Mouse (Mus musculus): ENCODE results near the gene Trex1.

DNA sequence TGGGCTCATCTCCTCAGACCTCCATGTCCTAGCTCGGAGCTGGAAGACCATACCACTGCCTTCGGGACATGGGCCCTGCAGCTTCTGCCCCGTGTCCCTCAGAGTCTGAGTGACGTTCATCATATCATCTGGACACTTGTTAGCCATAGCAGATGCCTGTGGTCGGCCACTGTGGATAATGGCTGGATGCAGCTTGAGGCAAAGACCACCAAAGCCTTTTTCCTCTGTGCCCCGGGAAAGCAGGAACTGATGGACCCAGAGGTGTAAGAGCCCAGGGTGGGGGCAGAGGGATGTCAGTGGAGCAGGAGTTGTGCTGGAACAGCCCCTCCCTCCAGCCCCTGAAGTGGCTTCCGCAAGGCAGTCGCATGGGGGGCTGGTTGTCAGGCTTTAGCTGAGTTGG is 27.8 kb downstream of the Trex1 start:
- TF ChIP-seq CTCF (IDR thresholded peaks at IDR 0.05; ENCODE audit: borderline replicate concordance, control insufficient read depth, extremely low read depth, insufficient read depth, low read length, poor library complexity) (no peak), POLR2A (IDR thresholded peaks at IDR 0.05; ENCODE audit: control insufficient read depth, extremely low read depth, insufficient read depth, low read length, poor library complexity) (no peak)

Measured in thymus, adult 2 months (tissue).